Mouse (Mus musculus) cerebellum, adult 2 months (tissue): ENCODE data around the gene Preb. TPM values are rescaled to one million over a fixed set of nuclear protein-coding genes. Genes with fewer than 3 reads are reported as not detected.

Source experiments
- DNase-seq, 2 experiments: peaks; one replicate each; pipeline ENCODE4 v3.0.0; 2021
- H3K27ac ChIP-seq: fragments of 200-500 bp; 2 replicates; pipeline ENCODE4 v1.5.1; 2012; ENCODE audit warnings: low read length, control low read depth, inconsistent platforms; ENCODE audit not compliant: insufficient read depth
- H3K27me3 ChIP-seq: fragments of 200-500 bp; 2 replicates; pipeline ENCODE4 v1.6.1; 2012; ENCODE audit warnings: inconsistent platforms, mild to moderate bottlenecking, low read length, moderate library complexity; ENCODE audit not compliant: control insufficient read depth, insufficient read depth
- H3K4me1 ChIP-seq: fragments of 200-500 bp; 2 replicates; pipeline ENCODE4 v1.6.1; 2011; ENCODE audit warnings: low read length; ENCODE audit not compliant: control insufficient read depth, insufficient read depth
- H3K4me3 ChIP-seq: fragments of 200-500 bp; replicated peaks from 2 replicates; pipeline ENCODE3; 2011; ENCODE audit warnings: mild to moderate bottlenecking, low read depth, low read length, control low read depth; ENCODE audit not compliant: insufficient read depth
- POLR2A ChIP-seq: fragments of 200-500 bp; IDR thresholded peaks from 2 replicates; pipeline ENCODE4 v1.6.1; 2011; ENCODE audit warnings: low read length, control low read depth, borderline replicate concordance; ENCODE audit not compliant: insufficient read depth
- WGBS: fragments of 180-500 bp; shearing (Covaris S2); methylation state at CpG from one replicate; pipeline ENCODE4 v1.1.7; 2018; 5-methylcytosine and 5-hydroxymethylcytosine counted together
- polyA plus RNA-seq: library from polyadenylated mRNA; depleted of rRNA; stranded (reverse); fragments of >200 nt; gene quantifications from 2 replicates; pipeline ENCODE4 v1.2.3, GENCODE M21; 2012; rRNA removed

The Preb gene
- polyA plus RNA-seq, 1 experiment, result 241 TPM

DNA sequence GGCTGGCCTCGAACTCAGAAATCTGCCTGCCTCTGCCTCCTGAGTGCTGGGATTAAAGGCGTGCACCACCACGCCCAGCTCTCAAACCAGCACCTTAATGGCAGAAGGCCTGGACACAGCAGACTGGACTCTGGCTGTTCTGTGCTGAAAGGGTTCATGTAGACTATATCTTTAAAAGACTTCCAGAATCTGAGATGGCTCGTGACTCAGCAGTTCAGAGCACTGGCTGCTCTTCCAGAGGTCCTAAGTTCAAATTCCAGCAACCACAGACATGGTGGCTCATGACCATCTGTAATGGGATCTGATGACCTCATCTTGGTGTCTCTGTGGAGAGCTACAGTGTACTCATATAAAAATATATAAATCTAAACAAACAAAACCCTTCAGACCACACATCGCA lies 58.3 kb downstream of the Preb start:
- DNase-seq, result no peak
- Histone ChIP-seq H3K4me1 (peaks cover 4% of the 10 kb centered on the region; the same call in 1 of the 2 replicates), H3K27me3 (no peaks in the 10 kb centered on the region), H3K27ac (no peak overlapping the region), H3K4me3 (no peak overlapping the region)
- WGBS, result 90% methylated on average over 5 of the region's 5 CpGs
- no peak for TF ChIP-seq POLR2A

Other genes starting within 250 kb of the Preb start
- 24.2 and 26.5 TPM in 2 replicates for gene Dpysl5, start 248.8 kb downstream of the Preb start, polyA plus RNA-seq
- gene Mapre3, start 145.7 kb downstream of the Preb start, polyA plus RNA-seq, result 276 and 288 TPM in 2 replicates
- gene Tmem214, start 92.3 kb downstream of the Preb start, polyA plus RNA-seq, result 64.6 and 67.2 TPM in 2 replicates
- gene Agbl5, start 71.7 kb downstream of the Preb start, polyA plus RNA-seq, result 15.1 TPM in 2 replicates
- 174 and 187 TPM in 2 replicates for gene Ost4, start 52.6 kb downstream of the Preb start, polyA plus RNA-seq
- gene Emilin1, start 47.0 kb downstream of the Preb start, polyA plus RNA-seq, result 1.7 and 2.6 TPM in 2 replicates
- gene Khk, start 38.9 kb downstream of the Preb start, polyA plus RNA-seq, result 34.1 and 34.2 TPM in 2 replicates
- gene Cgref1, start 14.8 kb downstream of the Preb start, polyA plus RNA-seq, result 16.7 and 18.5 TPM in 2 replicates
- gene Tcf23, start 8.3 kb upstream of the Preb start, polyA plus RNA-seq, result 0.28 and 0.29 TPM in 2 replicates
- gene Atraid, start 88.0 kb upstream of the Preb start, polyA plus RNA-seq, result 170 and 175 TPM in 2 replicates
- gene Slc5a6, start 88.6 kb upstream of the Preb start, polyA plus RNA-seq, result 45.1 and 49.6 TPM in 2 replicates
- 21.7 and 23.4 TPM in 2 replicates for gene Cad, start 94.4 kb upstream of the Preb start, polyA plus RNA-seq
- gene Dnajc5g, start 145.9 kb upstream of the Preb start, polyA plus RNA-seq, result not detected in 2 replicates
- gene Slc30a3, start 147.9 kb upstream of the Preb start, polyA plus RNA-seq, result 19.7 and 23.5 TPM in 2 replicates
- not detected in 2 replicates for gene Trim54, start 156.4 kb upstream of the Preb start, polyA plus RNA-seq
- 1.2 TPM in 1 of 2 replicates, not detected in the other for gene Ucn, start 178.5 kb upstream of the Preb start, polyA plus RNA-seq
- 91.1 and 91.7 TPM in 2 replicates for gene Mpv17, start 193.9 kb upstream of the Preb start, polyA plus RNA-seq
- gene Gm29609, start 219.6 kb upstream of the Preb start, polyA plus RNA-seq, result 3.9 and 4.1 TPM in 2 replicates
- gene Gtf3c2, start 219.8 kb upstream of the Preb start, polyA plus RNA-seq, result 94.6 and 100 TPM in 2 replicates
- 124 and 125 TPM in 2 replicates for gene Snx17, start 232.9 kb upstream of the Preb start, polyA plus RNA-seq
- gene Eif2b4, start 233.1 kb upstream of the Preb start, polyA plus RNA-seq, result 87.1 and 93.7 TPM in 2 replicates
- 44.5 and 45.4 TPM in 2 replicates for gene Zfp513, start 241.9 kb upstream of the Preb start, polyA plus RNA-seq